Mouse (Mus musculus): Measurements from ENCODE around the gene F8. TPM values are rescaled to one million over a fixed set of nuclear protein-coding genes. Genes with fewer than 3 reads are reported as not detected.
A peak's percentile ranks its signal among the peaks of the same experiment; 100 is the strongest.
"Not testable (repeated sequence)": the region's sequence is repeated elsewhere in the genome, so short reads cannot be mapped to it uniquely, and the experiment has no call there.

Gene F8
- 1 to 10 TPM; 1.6 to 2.3 TPM for total RNA-seq (2021)
- long read RNA-seq, experiment 1, partial matches to known transcripts = 0 of 1 reads
- long read RNA-seq, experiment 1, other reads (novel, unspliced or antisense) = 1 of 1 reads
- long read RNA-seq, experiment 2 = 0 reads

DNA sequence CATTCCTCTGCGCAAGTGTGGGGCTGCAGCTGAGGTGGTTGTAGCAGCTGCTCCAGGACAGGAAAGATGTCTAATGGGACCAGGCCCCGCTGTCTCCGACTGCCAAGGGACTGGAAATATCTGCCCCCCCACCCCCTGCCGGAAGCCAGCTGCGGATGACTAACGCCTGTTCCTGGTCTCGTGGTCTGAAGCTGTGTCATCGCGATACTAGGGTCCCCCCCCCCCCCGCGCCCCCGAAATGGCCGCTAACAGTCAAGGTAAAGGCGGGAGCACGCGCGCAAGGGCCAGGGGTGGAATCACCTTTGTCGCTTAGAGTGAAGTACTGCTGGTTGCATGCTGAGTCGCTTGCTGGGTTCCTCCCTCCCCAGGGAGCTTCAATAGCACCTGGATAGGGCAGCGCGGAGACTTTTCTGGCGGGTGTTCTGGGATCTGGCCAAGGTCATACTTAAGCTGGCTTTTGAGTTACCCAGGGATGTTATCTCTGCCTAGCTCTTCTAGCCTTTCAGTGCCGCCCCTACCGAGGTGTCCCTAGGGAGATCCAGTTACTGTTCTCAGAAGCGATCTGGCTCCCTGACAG is at the start of gene F8, which contains the start of gene Fundc2:
F8 (minus strand) TSS at position 421 of the 577 bp plus-strand sequence.
Fundc2 (plus strand) TSS at position 205 of the 577 bp plus-strand sequence.
- DNase-seq = peak; percentile 65 to 88

DNA sequence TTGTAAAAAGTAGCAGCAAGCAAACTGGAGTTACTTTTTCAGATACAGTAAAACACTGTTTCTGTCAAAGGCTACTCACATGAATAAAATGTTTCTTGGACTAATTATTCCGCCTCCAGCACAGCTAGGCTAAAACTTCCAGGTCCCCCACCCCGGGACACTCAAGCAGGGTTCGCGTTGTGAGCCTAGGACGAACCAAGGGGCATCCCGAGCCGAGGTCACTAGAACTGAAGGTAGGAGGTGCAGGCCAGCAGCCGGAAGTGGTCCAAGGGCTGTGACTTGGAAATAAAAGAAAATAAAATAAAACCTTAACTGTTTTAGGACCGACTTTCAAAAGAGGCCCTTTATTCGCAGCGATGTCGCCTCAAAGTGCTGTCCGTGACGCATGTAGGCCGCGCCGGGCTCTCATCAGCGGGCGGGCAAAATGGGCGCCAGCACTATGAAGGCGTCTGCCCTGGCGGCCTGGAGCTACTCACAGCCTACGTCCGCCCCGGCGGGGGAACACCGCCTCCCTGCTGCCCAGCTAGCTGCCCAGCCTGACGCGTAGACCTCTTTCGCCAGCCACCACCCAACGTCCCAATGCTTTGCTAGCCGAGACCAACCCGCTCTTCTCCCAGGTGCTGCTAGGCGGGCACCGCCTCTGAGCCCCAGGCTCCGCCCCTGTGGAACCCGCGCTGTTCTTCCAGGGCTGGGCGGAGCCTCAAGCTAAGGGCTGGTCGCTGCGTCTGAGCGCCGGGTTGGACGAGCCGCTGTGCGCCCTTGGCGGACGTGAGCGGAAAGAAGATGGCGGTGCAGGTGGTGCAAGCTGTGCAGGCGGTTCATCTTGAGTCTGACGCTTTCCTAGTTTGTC is 33.7 kb upstream of the F8 start, which contains the start of the genes Cmc4, Mtcp1 and Brcc3:
Cmc4 (minus strand) TSS at position 649 of the 850 bp plus-strand sequence.
Mtcp1 (minus strand) TSS at position 653 of the 850 bp plus-strand sequence.
Brcc3 (plus strand) TSS at position 693 of the 850 bp plus-strand sequence.
- DNase-seq = peak; percentile 86 to 94

DNA sequence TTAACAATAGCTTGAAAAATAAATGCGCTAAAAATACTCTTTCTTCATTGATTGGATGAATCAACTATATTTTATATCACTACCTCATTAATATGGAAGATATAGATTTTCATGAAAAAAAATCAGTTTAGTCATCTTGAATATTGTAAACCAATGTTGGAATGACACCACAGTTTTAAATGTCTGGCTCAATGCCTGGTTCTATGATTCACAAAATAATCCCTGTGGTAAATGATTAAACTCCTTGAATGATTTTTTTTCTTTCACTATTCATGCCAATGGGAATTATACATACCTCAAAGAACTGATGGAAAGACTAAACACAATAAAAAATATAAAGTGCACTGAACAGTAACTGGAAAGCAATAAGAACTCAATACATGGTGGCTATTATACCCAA is 27.3 kb upstream of the F8 start:
- no peak for DNase-seq

DNA sequence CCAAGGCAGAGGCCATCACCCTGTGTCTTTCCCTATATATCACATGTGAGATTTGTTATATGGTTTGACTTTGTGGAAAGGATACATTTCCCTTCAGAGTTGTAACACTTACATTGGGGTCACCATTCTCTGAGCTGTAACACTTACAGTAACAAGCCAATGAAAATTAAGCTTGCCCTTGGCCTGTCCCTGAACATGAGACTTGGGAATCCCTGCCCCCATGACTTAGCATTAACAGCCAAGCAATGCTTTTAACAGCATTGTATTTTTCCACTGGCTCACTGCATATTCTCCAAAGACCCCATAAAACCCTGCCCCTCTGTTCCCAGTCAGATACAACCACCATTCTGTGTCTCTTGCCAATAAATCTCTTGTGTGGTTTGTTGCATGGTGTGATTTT is 20.9 kb upstream of the F8 start:
- DNase-seq = no peak

DNA sequence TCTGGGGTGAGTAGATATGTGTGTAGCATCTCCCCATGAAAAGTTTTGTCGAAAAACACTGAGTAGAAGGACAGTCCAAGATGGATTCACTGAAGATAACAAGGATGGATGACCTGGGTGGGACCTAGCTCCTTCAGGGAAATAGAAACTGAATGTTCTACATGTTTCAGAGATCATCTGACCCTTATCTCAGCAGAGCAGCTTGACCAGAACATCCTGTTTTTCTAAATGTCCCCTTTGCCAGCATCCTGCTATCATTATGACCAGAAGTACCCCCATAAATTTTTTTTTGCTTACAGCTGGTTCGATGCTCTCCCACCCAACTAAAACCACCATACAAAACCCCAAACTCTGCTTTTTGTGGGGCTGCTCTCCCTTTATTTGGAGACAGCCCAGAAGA is 20.3 kb upstream of the F8 start:
- DNase-seq = peak in 1 of 2 experiments; percentile 46

DNA sequence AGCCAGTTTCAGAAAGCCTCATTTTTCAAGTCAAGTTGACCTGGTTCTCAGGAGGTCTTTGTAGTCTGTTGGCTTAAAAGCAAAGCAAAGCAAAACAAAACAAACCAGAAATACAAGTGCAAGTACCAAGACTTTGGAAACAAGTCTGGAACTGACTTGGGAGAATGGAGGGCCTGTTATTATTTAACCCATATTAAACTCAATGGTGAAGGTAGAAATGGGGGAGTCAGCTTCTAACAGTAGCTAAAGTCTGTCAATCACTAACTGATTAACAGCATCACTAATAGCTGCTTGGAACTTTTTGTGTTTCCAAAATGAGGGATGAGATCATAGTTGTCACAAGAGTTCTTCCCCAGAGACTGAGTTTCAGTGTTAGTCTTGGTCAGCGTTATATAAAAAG is 17.1 kb upstream of the F8 start:
- DNase-seq = no peak

DNA sequence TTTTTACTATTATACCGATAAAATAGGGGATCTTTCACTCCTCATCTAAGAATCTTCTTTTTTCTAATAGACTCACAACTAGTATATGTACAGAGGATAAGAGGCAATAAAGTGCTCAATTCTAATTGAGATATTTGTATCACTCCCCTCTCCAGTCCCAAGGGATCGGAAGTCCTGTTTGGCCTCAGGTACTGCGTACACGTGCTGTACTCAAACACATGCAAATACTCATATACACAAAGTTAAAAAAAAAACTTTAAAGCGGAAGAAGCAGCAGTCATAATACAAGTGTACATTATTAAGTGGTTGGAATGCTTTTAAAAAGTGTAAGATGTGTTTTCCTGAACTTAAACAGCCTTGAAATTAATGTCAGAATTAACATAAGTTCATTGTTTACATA is 716 bp downstream of the F8 start:
- DNase-seq = no peak

DNA sequence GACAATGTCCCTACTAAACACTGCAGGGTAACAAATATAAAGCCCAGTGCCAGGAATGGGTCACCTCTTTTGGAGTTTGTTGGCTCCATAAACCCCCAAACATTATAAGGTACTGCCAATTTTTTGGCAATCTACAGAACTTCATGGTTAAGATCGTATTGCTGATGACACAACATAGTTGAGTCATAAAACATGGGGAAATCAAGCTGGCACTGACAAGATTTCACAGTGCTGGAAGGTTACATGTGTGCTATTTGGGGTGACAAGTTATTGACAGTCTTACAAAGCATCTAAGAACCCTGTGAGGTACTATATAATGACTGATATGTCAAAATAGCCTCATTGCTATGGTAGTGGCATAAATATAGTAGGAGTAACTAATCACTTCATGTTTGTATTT is 1.2 kb downstream of the F8 start:
- DNase-seq = no peak

DNA sequence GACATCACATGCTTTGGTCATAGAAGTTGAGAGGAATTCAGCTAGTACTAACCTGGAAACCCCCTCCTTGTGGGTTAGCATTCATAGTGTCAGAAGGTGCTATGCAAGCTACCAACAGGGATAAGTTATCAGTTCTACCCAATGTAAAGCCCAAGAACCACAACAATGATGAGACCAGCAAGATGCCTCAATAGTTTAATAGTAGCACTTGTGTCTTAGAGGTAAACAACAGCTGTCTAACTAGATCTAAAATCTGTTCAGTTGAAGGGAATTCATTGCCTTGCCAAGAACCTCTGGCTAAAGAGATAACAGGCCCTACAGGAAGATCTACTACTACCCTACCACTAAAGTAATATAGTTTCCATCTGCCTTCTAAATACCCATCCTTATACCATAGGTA is 5.6 kb downstream of the F8 start:
- no peak for DNase-seq

DNA sequence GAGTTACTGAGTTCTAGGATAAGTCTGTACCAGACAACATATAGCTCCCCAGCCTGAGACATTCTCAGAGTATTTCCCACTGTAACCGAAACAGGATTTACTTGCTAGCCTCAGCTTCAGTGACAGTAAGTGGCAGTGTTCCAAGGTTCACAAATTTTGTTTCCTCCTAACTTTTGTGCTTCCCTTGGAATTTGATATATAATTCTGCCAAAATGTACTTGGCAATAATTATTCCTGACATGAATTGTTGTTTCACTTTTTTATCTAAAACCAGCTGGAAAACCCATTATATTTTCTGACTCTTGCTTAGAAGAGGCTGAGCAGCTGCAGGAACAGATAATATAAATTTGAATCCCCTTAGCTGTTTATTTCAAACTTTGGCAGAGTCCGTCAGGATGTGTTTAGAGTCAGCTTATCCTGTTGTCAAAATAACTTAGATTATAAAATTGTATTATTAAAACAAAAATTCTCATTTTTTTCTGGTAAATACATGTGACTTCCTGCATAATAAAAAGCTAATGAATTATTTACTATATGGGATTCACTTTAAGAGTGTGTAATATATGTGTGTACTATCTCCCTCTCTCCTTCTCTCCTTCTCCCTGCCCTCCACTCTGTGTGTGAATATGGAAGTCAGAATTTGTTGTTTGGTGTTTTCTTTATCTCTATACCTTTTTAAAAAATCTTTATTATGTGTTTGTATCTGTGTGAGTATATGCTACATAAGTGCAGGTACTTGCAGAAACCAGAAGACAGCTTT is 9.6 kb downstream of the F8 start:
- peak; percentile 29 to 56 for DNase-seq

DNA sequence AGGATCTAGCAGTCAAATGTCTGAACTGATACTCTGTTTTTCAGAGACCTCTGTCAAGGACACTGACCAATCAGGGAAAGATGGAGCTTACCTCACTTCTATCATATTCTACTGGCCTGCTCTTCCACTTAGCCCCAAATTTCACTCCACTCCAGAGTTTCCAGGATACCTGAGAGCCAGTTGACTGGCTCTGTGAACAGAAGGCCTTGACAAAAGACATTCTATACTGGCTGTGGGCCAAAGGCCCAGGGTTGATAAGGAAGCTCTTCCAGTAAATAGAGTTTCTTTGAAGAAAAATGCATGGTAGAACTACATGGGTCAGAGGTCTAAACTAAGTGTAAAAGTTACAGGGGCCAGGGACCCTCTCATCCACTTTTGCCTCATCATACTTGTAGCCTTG is 12.2 kb downstream of the F8 start:
- no peak for DNase-seq

DNA sequence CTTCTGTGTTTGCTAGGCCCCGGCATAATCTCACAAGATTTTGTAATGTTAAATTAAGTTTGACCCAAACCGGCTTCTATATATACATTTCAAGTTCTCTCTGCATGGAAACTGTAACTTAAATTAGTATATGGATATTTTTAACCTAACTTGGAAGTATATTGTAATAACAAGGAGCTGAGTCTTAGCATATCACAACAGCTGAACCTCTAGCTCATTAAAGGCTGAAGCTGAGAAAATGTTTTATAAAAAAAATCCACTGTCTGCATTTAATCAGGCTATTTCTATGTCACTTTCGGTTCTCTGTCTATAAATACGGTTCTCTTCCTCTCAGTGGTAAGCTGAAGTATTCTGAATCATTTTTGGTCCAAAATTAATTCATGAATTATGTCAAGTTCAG is 58.9 kb downstream of the F8 start:
- no peak for DNase-seq

DNA sequence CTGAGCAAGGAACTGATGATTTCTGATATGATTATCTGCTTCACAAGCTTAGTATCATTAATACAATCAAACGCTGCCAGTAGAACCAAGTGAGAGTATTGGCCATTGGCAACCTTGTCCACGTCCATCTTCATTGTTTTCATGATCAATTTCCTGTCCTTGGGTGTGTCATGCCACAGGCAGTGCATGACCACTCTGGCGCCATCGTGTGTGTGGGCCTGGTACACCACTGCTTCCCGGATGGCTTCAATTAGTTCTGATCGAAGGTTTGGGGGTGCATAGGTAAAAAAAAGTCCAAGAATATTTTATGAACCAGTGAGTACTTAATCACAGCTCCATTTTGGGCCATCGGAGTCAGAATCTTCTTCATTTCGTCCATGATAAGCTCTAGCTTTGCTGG is 110.7 kb downstream of the F8 start:
- peak in 1 of 2 experiments; percentile 5 for DNase-seq

DNA sequence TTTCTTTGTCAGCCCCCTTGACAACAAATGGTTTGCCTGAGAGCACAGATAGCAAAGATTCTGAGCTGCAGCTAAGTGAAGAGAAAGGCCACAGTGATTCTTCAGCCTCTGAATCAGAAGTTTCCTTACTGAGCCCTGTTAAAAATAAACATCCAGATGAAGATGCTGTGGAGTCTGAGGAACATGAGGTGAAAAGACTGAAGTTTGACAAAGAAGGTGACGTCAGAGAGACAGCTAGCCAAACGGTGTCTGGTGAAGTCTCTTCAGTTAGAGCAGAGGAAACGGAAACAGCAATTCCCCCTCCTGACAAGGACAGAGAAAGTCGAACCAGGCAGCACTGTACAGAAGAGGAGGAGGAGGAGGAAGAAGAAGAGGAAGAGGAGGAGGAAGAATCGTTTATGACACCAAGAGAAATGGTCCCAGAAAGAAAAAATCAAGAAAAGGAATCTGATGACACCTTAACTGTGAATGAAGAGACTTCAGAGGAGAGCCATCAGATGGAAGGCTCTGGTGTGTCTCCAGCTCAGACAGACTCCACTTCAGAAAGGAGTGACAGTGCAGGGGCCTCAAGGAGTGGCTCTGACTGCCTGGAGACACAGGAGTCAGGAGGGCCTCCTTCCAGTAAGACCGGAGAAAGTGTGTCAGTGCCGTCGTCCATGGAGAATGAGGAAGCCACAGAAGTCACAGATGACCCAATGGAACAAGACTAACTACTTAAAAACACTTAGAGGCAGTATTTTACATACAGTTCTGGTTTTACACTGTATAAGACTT is 148.6 kb downstream of the F8 start:
- not testable (repeated sequence) for DNase-seq

DNA sequence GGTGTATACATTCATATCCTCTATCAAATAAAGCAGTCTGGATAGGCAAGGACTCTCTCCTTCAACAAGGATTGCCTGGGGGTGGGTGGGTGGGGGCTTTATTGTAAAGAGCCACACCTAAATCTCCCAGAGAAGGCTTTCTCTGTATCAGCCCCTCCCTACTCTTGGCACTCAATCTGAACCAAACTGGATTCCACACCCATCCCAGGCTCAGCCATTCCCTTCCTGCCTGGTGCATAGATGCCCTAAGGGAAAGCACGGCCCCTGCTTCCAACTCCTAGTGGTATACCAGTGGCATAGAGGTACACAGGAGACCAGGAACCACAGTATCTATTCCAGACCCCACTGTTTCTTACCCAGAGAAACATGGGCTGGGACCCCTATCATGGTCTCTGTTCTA is 151.0 kb downstream of the F8 start:
- DNase-seq = no peak

DNA sequence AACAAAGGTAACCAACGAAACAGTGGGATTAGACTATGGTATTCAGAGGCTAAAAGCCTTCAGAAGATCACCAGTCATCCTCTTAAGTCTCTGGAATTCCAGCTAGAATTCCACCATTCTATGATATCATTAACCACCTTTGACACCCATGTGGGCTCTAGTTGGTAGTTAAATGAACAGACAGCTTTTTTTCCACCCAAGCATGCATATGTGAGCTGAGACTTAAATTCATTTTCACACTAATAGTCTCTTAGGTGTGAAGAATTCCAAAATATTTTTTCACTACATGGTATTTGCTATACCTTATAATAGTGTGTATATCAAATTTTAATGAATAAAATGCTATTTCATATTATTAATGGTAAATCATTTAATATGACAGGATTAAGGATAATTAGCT is 218.7 kb downstream of the F8 start, which contains the start of gene Smim9:
Smim9 (minus strand) TSS at position 101 of the 400 bp plus-strand sequence.
- DNase-seq = no peak

DNA sequence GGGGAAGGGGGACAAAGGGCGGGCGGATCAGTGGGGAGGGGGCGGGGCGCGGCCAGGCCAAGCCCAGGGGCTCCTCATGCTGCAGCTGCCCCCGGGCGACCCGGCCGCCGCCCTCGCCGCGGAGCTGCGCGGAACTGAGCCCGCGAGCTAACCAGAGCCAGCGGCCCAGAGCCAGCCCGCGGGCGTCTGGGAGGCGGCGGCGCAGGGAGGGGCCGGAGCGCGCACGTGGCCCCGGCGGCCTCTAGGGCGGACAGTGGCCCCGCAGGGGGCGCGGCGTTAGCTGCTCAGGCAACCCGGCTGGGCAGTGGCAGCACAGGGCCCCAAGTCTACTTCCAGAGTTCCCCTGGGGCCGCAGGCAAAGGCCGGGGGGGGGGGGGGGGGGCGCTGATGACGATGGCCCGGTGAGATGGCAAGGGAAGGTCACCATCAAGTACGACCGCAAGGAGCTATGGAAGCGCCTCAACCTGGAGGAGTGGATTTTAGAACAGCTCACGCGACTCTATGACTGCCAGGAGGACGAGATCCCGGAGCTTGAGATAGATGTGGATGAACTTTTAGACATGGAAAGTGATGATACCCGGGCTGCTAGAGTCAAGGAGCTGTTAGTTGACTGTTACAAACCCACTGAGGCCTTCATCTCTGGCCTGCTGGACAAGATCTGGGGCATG is 226.7 kb downstream of the F8 start:
- DNase-seq = peak; percentile 15 to 63

DNA sequence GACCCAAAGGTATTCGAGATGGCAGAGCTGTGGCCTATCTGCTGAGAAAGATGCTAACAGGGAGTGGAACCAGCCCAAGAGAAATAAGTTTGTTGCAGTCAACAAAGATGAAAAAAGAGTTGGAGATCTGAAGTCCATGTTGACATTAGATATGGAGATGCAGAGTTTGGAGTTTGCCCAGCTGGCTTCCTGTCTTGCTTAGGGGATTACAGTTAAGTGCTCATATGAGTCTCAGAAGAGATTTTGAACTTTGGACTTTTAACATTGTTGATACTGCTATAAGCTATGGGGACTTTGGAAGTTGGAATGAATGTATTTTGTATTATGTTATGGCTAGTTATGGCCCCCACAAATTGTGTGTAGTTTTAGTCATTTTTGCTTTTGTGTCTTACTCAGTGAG is 230.2 kb downstream of the F8 start:
- DNase-seq = no peak

DNA sequence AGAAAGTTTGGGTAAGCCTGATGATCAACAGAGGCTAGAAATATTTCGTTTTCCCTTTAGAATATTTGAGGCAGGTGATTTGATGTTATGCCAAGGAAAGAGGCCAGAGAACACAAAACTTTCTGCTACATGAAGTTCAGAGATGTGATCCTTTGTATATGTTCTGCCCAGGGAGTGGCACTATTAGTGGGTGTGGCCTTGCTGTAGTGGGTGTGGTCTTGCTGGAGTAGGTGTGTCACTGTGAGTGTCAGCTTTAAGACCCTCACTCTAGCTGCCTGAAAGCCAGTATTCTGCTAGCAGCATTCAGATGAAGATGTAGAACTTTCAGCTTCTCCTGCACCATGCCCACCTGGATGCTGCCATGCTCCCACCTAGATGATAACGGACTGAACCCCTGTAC is 232.1 kb downstream of the F8 start:
- DNase-seq = no peak

DNA sequence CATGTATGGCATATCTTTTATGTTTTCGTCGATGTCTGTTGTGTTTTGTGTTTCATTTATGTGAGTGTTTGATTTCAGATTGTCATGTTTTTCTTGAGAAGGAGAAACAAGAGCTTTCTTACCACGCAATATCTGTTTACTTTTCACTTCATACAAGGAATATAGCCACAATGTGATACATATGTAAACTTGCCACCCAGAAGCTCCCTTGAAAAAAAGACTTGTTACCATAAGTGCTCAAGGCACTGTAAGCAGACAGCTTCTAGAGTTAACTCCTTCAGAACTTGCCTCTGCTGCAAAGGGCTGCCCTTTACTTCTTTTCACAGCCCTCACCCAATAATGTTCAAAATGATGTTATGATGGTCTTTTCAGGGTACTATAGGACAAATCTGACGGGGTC is 234.0 kb downstream of the F8 start:
- DNase-seq = no peak

DNA sequence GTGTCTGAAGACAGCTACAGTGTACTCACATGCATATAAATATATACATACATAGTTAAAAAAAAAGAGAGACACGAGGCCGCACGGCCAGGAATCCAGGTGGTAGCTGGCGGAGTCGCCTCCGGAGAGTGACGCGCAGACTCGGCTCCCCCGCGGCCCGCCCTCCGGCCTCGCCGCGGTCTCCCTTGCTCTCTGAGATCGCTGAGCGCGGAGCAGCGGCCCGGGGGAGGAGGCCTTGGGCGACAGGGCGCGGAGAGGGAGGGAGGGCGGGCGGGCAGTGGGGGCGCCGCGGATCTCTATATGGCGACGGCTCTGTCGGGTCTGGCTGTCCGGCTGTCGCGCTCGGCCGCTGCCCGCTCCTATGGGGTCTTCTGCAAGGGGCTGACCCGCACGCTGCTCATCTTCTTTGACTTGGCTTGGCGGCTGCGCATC is 239.3 kb downstream of the F8 start:
- DNase-seq = peak in 1 of 2 experiments; percentile 5

Measured in heart, adult 18-20 months (tissue).